Mouse (Mus musculus): ENCODE results near the gene Nt5dc3. TPM values are rescaled to one million over a fixed set of nuclear protein-coding genes. Genes with fewer than 3 reads are reported as not detected.

Gene Nt5dc3
- total RNA-seq, 2 experiments from 2014 or later: 76.3 to 77.5 TPM

DNA sequence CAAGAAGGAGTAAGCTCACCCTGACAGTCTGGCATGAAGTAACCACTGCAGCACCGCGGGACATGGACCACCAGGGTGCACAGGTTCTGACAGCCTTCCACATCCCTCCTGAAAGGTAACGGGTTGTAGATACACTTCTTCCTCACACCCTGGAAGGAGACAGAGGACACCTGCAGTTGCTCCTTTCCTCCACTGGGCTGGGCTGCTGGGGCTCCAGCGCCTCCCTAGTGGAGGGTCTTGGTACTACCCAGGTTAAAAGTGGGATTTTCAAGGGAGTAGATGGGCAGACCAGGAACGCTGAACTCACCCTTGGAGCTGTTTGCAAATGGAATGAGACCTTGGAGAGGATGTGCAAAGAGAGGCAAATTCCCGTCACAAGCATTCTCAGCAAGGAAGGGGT lies 84.6 kb downstream of the Nt5dc3 start:
- no peak for DNase-seq (ENCODE audit: low spot score in 2 of 2)

DNA sequence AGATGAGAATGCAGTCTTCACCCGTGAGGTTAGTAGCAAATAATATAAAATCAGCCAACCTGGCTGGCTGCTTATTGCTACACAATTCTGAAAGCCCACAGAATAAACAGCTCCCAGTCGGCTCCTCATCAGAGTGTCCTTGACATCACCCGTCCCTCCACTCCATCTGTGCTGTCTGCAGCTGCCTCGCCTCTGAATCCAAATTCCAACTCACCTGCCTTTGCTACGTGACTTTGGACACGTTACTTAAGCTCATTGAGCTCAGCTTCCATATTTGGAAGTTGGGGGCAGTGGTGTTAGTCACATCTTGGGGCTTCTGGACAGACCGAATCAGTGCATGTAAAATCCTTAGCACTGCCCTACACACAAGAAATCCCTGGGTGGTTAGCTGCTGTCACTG lies 93.3 kb downstream of the Nt5dc3 start:
- no peak for DNase-seq (ENCODE audit: low spot score in 2 of 2)

DNA sequence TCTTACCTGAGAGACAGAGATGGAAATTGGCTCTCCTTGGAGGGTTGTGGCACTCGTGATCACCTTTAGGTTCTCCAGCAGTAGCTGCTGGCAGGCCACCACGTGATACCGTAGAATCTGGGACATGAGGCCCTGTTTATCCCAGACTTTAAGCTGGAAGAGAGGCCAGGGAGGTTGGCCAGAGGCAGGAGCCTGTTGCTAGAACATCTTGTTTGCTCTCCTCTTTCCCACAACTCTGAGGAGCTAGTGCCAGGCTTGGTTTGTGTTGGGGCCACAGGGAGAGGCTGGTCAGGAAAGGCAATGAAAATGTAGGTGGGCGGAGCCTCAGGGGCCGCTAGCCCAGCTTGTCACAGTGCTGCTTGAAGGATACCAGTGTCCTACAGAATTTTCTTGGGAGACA lies 93.8 kb downstream of the Nt5dc3 start:
- DNase-seq (ENCODE audit: low spot score in 2 of 2): no peak

DNA sequence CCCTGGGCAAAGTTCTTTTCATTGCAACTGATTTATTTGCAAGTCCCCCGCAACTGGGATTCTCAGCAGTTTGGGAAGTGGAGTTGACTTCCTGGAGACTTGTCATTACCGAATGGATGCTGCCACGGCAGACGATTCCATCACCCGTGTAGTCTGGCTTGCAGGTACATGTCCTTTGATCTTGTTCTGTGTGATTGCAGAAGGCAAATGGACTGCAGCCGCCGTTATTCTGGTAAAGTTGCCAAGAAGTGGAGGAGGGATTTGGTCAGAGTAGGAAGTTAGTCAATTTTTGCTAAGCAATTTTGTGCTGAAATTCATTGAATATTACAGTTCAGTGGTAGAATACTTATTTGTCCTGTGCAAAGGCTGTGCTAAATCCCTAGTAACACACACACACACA lies 99.9 kb downstream of the Nt5dc3 start:
- no peak for DNase-seq (ENCODE audit: low spot score in 2 of 2)

DNA sequence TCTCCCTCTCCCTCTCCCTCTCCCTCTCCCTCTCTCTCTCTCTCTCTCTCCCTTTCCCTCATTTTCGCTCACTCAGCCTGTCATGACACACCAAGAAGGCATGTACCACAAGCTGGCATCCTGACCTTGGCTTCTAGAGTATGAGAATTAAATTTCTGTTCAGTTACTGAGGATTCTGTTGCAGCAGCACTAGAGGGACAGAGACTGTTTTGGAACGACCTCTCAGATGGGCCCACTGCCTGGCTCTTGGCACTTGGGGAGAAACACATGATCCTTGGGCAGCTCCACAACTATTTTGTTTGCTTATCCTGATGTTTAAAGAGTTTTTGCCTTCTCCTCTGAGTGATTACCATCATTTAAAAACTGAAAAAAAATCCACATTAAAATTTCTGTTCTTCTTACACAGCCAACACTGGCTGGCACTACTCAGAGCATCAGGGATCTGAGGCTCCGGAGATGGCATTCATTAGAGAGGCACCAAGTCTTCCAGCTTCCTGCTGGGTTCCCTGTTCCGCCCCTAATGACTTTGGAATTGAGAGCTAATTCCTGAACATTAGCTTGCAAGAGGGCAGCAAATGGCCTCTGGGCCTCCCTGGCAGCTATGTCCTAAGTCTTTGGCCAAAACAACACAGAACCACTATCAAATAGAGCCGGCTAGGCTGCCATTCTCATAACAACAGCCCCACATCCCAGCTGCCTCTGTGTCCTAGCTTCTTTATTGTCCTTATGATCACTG lies 101.4 kb downstream of the Nt5dc3 start:
- DNase-seq (ENCODE audit: low spot score in 2 of 2): no peak

DNA sequence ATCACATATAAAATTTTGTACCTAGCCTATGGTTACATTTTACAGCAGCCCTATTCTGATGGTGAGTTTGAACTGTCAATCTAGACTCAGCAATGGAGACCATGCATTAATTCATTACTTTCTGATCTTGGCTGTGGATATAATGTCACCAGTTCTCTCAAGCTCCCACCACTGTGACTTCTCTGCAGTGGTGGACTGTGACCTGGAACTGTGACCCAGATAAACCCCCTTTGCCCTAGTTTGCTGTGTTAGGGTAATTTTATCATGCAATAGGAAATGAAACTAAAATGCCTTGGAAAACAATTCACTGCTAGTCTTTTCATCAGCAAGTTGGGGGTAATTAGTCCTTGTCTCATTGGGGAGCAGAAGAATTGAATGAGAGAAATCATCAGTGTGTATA lies 102.6 kb downstream of the Nt5dc3 start:
- DNase-seq (ENCODE audit: low spot score in 2 of 2): no peak

DNA sequence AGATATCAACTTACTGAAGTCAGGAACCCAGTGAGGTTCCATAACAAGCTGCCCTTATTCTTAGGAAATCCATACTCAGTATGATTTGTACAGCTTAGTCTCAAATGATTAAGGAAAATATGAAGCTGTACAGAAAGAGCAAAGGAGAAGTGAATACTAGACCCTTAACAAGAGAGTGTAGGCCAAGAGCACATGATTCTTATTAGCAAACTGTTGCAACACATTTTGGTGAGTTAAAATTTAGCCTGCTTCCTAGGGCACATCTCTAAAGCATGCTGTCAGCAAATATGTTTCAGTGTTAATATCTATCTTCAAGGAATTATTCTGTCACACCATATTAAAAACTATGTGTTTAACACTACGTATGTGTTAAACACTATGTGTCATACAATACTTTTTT lies 107.6 kb downstream of the Nt5dc3 start:
- DNase-seq (ENCODE audit: low spot score in 2 of 2): no peak

Other genes starting within 250 kb of the Nt5dc3 start
- gene Hsp90b1, start 73.5 kb upstream of the Nt5dc3 start, total RNA-seq (2021): 100 to 1,000 TPM; 335 to 352 TPM
- 1 to 10 TPM; 1.6 TPM for gene Ttc41, start 73.2 kb upstream of the Nt5dc3 start, total RNA-seq (2021)
- gene Gm49358, start 15.0 kb upstream of the Nt5dc3 start, total RNA-seq (2021): 10 to 100 TPM; 19.5 to 20.8 TPM
- gene Stab2, start 229.0 kb downstream of the Nt5dc3 start, total RNA-seq (2021): under 1 TPM; 0.09 to 0.37 TPM

All from left cerebral cortex, adult 18-20 months (tissue).